Mouse (Mus musculus) bone marrow macrophage, adult 2 months (primary cell): ENCODE data around the gene Zc3h10. TPM values are rescaled to one million over a fixed set of nuclear protein-coding genes. Genes with fewer than 3 reads are reported as not detected.
"Not testable (repeated sequence)": the region's sequence is repeated elsewhere in the genome, so short reads cannot be mapped to it uniquely, and the experiment has no call there.

Experiments
- H3K27ac ChIP-seq: 2 replicates; pipeline ENCODE4 v1.5.1; 2012; ENCODE audit warnings: low read depth, low read length; ENCODE audit not compliant: insufficient read depth
- H3K4me1 ChIP-seq: 2 replicates; pipeline ENCODE4 v1.6.1; 2012; ENCODE audit warnings: low read length; ENCODE audit not compliant: control insufficient read depth, insufficient read depth
- H3K4me3 ChIP-seq: 2 replicates; pipeline ENCODE4 v1.5.1; 2012; ENCODE audit warnings: mild to moderate bottlenecking, low read length, moderate library complexity; ENCODE audit not compliant: insufficient read depth
- CTCF ChIP-seq: IDR thresholded peaks from 2 replicates; pipeline ENCODE4 v1.5.1; 2012; ENCODE audit warnings: low read depth, mild to moderate bottlenecking, low read length, moderate library complexity
- POLR2A ChIP-seq: IDR thresholded peaks from 2 replicates; pipeline ENCODE4 v1.6.1; 2012; ENCODE audit warnings: mild to moderate bottlenecking, low read depth, low read length, borderline replicate concordance
- polyA plus RNA-seq: library from polyadenylated mRNA; stranded (reverse); fragments of >200 nt; gene quantifications from 2 replicates; pipeline ENCODE4 v1.2.4, GENCODE M21; 2012; ENCODE audit not compliant: missing spikeins, insufficient read depth, insufficient read length

Gene Zc3h10
- polyA plus RNA-seq, 1 experiment = 15.4 TPM

DNA sequence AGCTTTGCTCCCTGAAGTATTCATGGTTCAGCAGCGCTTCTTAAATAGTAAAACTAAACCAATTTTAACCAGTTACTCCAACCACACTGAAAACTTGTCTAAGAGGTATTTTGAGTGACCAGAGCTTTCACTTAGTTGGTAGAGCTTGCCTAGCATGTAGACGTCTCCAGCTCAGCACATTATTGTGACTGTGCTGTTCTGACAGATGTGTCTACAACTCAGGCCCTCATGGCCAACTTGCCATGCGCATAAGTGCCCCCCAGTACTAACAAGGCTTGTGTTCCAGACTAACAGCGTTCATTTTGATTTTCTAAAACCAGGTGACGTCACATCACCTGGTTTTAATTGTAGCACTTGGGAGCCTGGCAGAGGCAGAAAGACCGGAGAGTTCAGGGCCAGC, 9.4 kb upstream of the Zc3h10 start:
- TF ChIP-seq CTCF (no peak), POLR2A (no peak)
- no peak overlapping the region for H3K27ac ChIP-seq
- H3K4me3 ChIP-seq = no peak overlapping the region
- no peaks in the 10 kb centered on the region for H3K4me1 ChIP-seq

DNA sequence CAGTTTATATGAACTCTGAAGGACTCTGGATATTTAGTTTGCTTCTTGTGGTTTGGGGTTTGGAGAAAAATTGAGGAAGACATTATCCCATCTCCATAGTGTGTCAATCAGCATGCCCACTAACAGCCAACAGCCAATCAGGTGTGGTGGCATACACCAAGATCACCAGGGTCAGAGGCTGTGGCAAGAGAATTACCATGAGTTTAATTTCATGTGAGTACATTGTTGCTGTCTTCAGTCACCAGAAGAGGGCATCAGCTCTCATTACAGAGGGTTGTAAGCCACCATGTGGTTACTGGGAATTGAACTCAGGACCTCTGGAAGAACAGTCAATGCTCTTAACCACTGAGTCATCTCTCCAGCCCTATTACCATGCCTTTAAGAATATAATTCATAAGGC, 8.7 kb upstream of the Zc3h10 start:
- Histone ChIP-seq H3K27ac (no peak overlapping the region), H3K4me3 (no peak overlapping the region), H3K4me1 (no peaks in the 10 kb centered on the region)
- no peak for TF ChIP-seq CTCF
- no peak for TF ChIP-seq POLR2A

GRCm38 (mm10) chr10:128555567-128555966, 8.0 kb upstream of the Zc3h10 start:
- H3K4me3 ChIP-seq, H3K4me1 ChIP-seq, H3K27ac ChIP-seq: not testable (repeated sequence)

DNA sequence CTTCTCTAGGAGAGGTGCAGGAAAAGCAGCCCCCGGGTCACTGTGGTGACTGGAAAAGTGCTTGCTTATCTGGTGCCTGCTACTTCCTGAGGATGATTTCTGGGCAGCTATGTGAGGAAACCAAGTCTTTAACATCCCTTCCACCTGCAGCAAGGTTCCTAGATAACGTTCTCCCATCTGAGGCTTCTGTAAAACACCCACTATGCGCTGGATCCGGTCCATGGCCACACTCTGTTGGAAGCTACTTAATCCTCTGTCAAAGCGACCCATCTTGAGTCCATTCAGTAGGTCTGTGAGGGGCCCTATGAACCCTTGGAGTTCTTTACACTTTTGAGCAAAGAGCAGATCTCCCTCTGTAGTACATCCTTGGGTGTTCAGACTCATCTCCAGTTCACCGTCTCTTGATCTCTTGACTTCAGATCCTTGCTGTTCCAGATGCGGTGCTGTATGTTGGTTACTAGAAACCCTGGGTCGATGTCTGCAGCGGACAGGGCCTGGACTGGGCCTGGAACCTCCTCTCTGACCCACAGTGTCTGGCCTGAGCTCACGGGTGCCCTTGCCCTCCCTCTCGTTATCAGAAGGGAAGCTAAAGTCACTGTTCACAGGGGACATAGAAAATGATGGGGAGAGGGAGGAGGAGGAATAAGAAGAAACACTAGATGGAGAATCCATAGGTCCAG, 2.7 kb upstream of the Zc3h10 start:
- peaks cover 10% of the 10 kb centered on the region for H3K4me1 ChIP-seq
- not testable (repeated sequence) for H3K27ac ChIP-seq, H3K4me3 ChIP-seq

- H3K4me1 ChIP-seq = peaks cover 10% of the 10 kb centered on the region
- H3K4me3 ChIP-seq = peak overlapping the region; percentile 4; the same call in 1 of the 2 replicates
- peak overlapping the region; percentile 22; the same call in 1 of the 2 replicates for H3K27ac ChIP-seq
Observed at GRCm38 (mm10) chr10:128549682-128550057, 2.1 kb upstream of the Zc3h10 start.

- H3K27ac ChIP-seq = peak within 1 kb of the TSS; percentile 90
- TF ChIP-seq POLR2A (peak; percentile 96), CTCF (no peak)
- peak within 1 kb of the TSS; percentile 88 for H3K4me3 ChIP-seq
- peaks cover 10% of the 10 kb centered on the region for H3K4me1 ChIP-seq
Observed at GRCm38 (mm10) chr10:128548947-128549681, 1.5 kb upstream of the Zc3h10 start, which contains the start of gene Rpl41. Gene Rpl41 (minus strand): TSS chr10:128549305.

- Histone ChIP-seq H3K27ac (peak overlapping the region; percentile 90), H3K4me1 (peaks cover 10% of the 10 kb centered on the region), H3K4me3 (peak overlapping the region; percentile 88)
Observed at GRCm38 (mm10) chr10:128548051-128548791, 647 bp upstream of the Zc3h10 start.

DNA sequence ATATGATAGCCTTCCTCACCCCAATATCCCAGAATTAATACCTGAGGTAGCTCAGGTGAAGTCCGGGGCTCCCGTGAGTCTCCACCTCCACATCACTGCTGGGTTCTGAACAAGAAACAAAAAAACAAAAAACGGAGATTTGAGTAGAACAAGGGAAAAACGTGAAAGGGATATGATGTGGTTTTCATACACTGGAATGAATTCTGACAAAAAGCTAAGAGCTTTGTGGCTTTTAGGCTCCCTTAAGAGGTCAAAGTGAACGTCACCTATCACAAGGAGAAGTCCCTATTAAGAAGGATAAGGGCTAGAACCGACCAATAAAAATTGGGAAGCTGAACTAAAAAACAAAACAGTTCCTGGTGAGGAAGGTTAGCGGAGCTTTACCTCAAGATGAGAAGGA, 787 bp downstream of the Zc3h10 start:
- H3K4me3 ChIP-seq = peak overlapping the region; percentile 88
- peaks cover 10% of the 10 kb centered on the region for H3K4me1 ChIP-seq
- peak overlapping the region; percentile 74 for H3K27ac ChIP-seq
- no peak for TF ChIP-seq POLR2A
- TF ChIP-seq CTCF = no peak

GRCm38 (mm10) chr10:128546361-128546760, 1.2 kb downstream of the Zc3h10 start:
- Histone ChIP-seq H3K4me1 (peaks cover 10% of the 10 kb centered on the region), H3K27ac (peak overlapping the region; percentile 74), H3K4me3 (peak overlapping the region; percentile 88)
- TF ChIP-seq POLR2A = no peak
- TF ChIP-seq CTCF = no peak

DNA sequence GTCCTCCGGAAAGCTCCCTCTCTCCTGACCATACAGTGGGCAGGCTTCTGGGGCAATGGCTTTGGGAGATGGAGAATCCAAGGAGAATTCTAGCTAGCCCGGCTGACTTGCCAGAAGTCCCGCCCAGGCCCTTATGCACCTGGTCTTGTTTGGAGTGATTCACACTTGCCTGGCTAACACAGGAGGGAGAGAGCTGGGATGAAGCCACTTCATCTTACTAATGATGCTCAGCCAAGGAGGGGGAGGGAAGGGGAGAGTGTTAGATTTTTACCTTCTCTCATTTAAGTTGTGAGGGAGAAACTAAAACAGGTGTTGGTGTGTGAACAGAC, 2.0 kb downstream of the Zc3h10 start:
- H3K27ac ChIP-seq = no peak overlapping the region
- H3K4me1 ChIP-seq = peaks cover 10% of the 10 kb centered on the region
- no peak overlapping the region for H3K4me3 ChIP-seq
- no peak for TF ChIP-seq POLR2A
- no peak for TF ChIP-seq CTCF
